Mouse (Mus musculus) heart, embryonic 16.5 days (tissue): Measurements from ENCODE around the gene Xpnpep3. TPM values are rescaled to one million over a fixed set of nuclear protein-coding genes. Genes with fewer than 3 reads are reported as not detected.

Source experiments
- ATAC-seq: fragments of 200-750 bp; cut with Nextera tagmentation; replicated peaks from 2 replicates; pipeline ENCODE4 v1.8.0; 2017; ENCODE audit warnings: moderate number of reproducible peaks; ENCODE audit not compliant: insufficient read depth, low FRiP score; ENCODE audit errors: extremely low read depth
- H3K27ac ChIP-seq: fragments of 300-500 bp; sonication (generic); 2 replicates; pipeline ENCODE4 v1.5.1; 2014; ENCODE audit warnings: mild to moderate bottlenecking, low read length, control low read depth, moderate library complexity
- H3K27me3 ChIP-seq: fragments of 300-500 bp; sonication (generic); 2 replicates; pipeline ENCODE4 v1.6.1; 2014; ENCODE audit warnings: low read length, mixed read lengths; ENCODE audit not compliant: control insufficient read depth, insufficient read depth
- H3K36me3 ChIP-seq: fragments of 300-500 bp; sonication (generic); 2 replicates; pipeline ENCODE4 v1.6.1; 2014; ENCODE audit not compliant: control insufficient read depth, insufficient read depth
- H3K4me1 ChIP-seq: fragments of 300-500 bp; sonication (generic); 2 replicates; pipeline ENCODE4 v1.6.1; 2014; ENCODE audit warnings: low read length, mixed read lengths; ENCODE audit not compliant: control insufficient read depth, insufficient read depth
- H3K4me2 ChIP-seq: fragments of 300-500 bp; sonication (generic); 2 replicates; pipeline ENCODE4 v1.6.1; 2014; ENCODE audit warnings: low read depth, mild to moderate bottlenecking, control low read depth, low read length
- H3K4me3 ChIP-seq: fragments of 300-500 bp; sonication (generic); 2 replicates; pipeline ENCODE4 v1.5.1; 2014; ENCODE audit warnings: mild to moderate bottlenecking, control low read depth, low read length
- H3K9ac ChIP-seq: fragments of 300-500 bp; sonication (generic); 2 replicates; pipeline ENCODE4 v1.6.1; 2014; ENCODE audit warnings: low read length, control low read depth
- H3K9me3 ChIP-seq: fragments of 300-500 bp; sonication (generic); replicated peaks from 2 replicates; pipeline ENCODE4 v1.6.1; 2016; ENCODE audit warnings: low read length; ENCODE audit not compliant: control insufficient read depth
- WGBS: fragments of 180-500 bp; shearing (Covaris S2); extraction: QIAGEN DNeasy Blood & Tissue Kit; methylation state at CpG from one replicate; pipeline ENCODE4 v1.1.7; 2014; 5-methylcytosine and 5-hydroxymethylcytosine counted together
- polyA plus RNA-seq: library from polyadenylated mRNA; unstranded; fragments of >200 nt; fragmentation: Nextera tagmentation; extraction: Ambion mirVana; gene quantifications from 2 replicates; pipeline ENCODE4 v1.2.1, GENCODE M21; 2015

Xpnpep3 gene
- polyA plus RNA-seq, 1 experiment from 2014 or later = 11.2 TPM

- H3K4me2 ChIP-seq = peak overlapping the region; percentile 73
These were observed 38.4 kb upstream of the Xpnpep3 start for GRCm38 (mm10) chr15:81361417-81362015.

GRCm38 (mm10) chr15:81362501-81362900, 37.4 kb upstream of the Xpnpep3 start:
- Histone ChIP-seq H3K36me3 (peaks cover 30% of the 10 kb centered on the region), H3K4me2 (no peak overlapping the region), H3K9me3 (no peaks in the 10 kb centered on the region), H3K27me3 (no peaks in the 10 kb centered on the region), H3K9ac (no peak overlapping the region), H3K27ac (no peak overlapping the region), H3K4me1 (peaks cover 11% of the 10 kb centered on the region), H3K4me3 (no peak overlapping the region)
- no peak for ATAC-seq
- WGBS = 78% methylated on average over 1 of the region's 1 CpGs

More at GRCm38 (mm10) chr15:81361417-81362015, 38.4 kb upstream of the Xpnpep3 start:
- peaks cover 20% of the 10 kb centered on the region for H3K36me3 ChIP-seq
- H3K27me3 ChIP-seq = no peaks in the 10 kb centered on the region
- H3K9ac ChIP-seq = no peak overlapping the region
- no peak for ATAC-seq
- H3K27ac ChIP-seq = peak overlapping the region; percentile 88
- H3K9me3 ChIP-seq = no peaks in the 10 kb centered on the region
- 25% methylated on average over 10 of the region's 10 CpGs for WGBS
- H3K4me3 ChIP-seq = no peak overlapping the region; the same call in 1 of the 2 replicates
- H3K4me1 ChIP-seq = peaks cover 11% of the 10 kb centered on the region

GRCm38 (mm10) chr15:81364271-81364670, 35.7 kb upstream of the Xpnpep3 start:
- ATAC-seq = no peak
- Histone ChIP-seq H3K4me2 (no peak overlapping the region), H3K27me3 (no peaks in the 10 kb centered on the region), H3K4me1 (peaks cover 11% of the 10 kb centered on the region), H3K9me3 (no peaks in the 10 kb centered on the region), H3K36me3 (peaks cover 34% of the 10 kb centered on the region), H3K9ac (no peak overlapping the region), H3K27ac (no peak overlapping the region), H3K4me3 (no peak overlapping the region)
- 88% methylated on average over 1 of the region's 1 CpGs for WGBS

GRCm38 (mm10) chr15:81365246-81365645, 34.7 kb upstream of the Xpnpep3 start:
- Histone ChIP-seq H3K4me3 (no peak overlapping the region), H3K9me3 (no peaks in the 10 kb centered on the region), H3K27ac (no peak overlapping the region), H3K9ac (no peak overlapping the region), H3K36me3 (peaks cover 37% of the 10 kb centered on the region), H3K4me1 (peaks cover 4% of the 10 kb centered on the region), H3K4me2 (no peak overlapping the region), H3K27me3 (no peaks in the 10 kb centered on the region)
- ATAC-seq = no peak
- WGBS = 80% methylated on average over 8 of the region's 8 CpGs

GRCm38 (mm10) chr15:81366241-81366640, 33.7 kb upstream of the Xpnpep3 start:
- H3K4me1 ChIP-seq = peaks cover 4% of the 10 kb centered on the region
- H3K36me3 ChIP-seq = peaks cover 45% of the 10 kb centered on the region
- H3K9me3 ChIP-seq = no peaks in the 10 kb centered on the region
- ATAC-seq = no peak
- no peak overlapping the region for H3K4me3 ChIP-seq
- no peak overlapping the region for H3K27ac ChIP-seq
- no peak overlapping the region for H3K9ac ChIP-seq
- 71% methylated on average over 4 of the region's 4 CpGs for WGBS
- no peak overlapping the region for H3K4me2 ChIP-seq
- no peaks in the 10 kb centered on the region for H3K27me3 ChIP-seq

GRCm38 (mm10) chr15:81368601-81369000, 31.3 kb upstream of the Xpnpep3 start:
- no peak overlapping the region for H3K4me3 ChIP-seq
- peaks cover 53% of the 10 kb centered on the region for H3K36me3 ChIP-seq
- no peak overlapping the region for H3K4me2 ChIP-seq
- no peak overlapping the region for H3K9ac ChIP-seq
- 93% methylated on average over 1 of the region's 1 CpGs for WGBS
- no peaks in the 10 kb centered on the region for H3K4me1 ChIP-seq
- H3K9me3 ChIP-seq = no peaks in the 10 kb centered on the region
- H3K27ac ChIP-seq = no peak overlapping the region
- H3K27me3 ChIP-seq = no peaks in the 10 kb centered on the region
- ATAC-seq = no peak

- H3K9ac ChIP-seq = no peak overlapping the region
- H3K4me1 ChIP-seq = no peaks in the 10 kb centered on the region
- H3K27ac ChIP-seq = no peak overlapping the region
- no peak for ATAC-seq
- no peak overlapping the region for H3K4me2 ChIP-seq
- peaks cover 52% of the 10 kb centered on the region for H3K36me3 ChIP-seq
- no peak overlapping the region for H3K4me3 ChIP-seq
- H3K9me3 ChIP-seq = no peaks in the 10 kb centered on the region
- no peaks in the 10 kb centered on the region for H3K27me3 ChIP-seq
- 75% methylated on average over 1 of the region's 1 CpGs for WGBS
These were observed 29.6 kb upstream of the Xpnpep3 start for GRCm38 (mm10) chr15:81370356-81370755.

GRCm38 (mm10) chr15:81374621-81375020, 25.3 kb upstream of the Xpnpep3 start:
- Histone ChIP-seq H3K9me3 (no peaks in the 10 kb centered on the region), H3K4me3 (no peak overlapping the region), H3K27ac (no peak overlapping the region), H3K4me2 (no peak overlapping the region), H3K9ac (no peak overlapping the region), H3K27me3 (no peaks in the 10 kb centered on the region), H3K36me3 (peaks cover 40% of the 10 kb centered on the region), H3K4me1 (no peaks in the 10 kb centered on the region)
- ATAC-seq = no peak
- 86% methylated on average over 11 of the region's 11 CpGs for WGBS

GRCm38 (mm10) chr15:81378845-81379244, 21.1 kb upstream of the Xpnpep3 start:
- Histone ChIP-seq H3K27ac (no peak overlapping the region), H3K4me2 (no peak overlapping the region), H3K4me3 (no peak overlapping the region), H3K9me3 (no peaks in the 10 kb centered on the region), H3K4me1 (no peaks in the 10 kb centered on the region), H3K9ac (no peak overlapping the region), H3K36me3 (peaks cover 28% of the 10 kb centered on the region), H3K27me3 (no peaks in the 10 kb centered on the region)
- 92% methylated on average over 2 of the region's 2 CpGs for WGBS
- ATAC-seq = no peak
